Mouse (Mus musculus): ENCODE results near the gene Parva. TPM values are rescaled to one million over a fixed set of nuclear protein-coding genes. Genes with fewer than 3 reads are reported as not detected.
A peak's percentile ranks its signal among the peaks of the same experiment; 100 is the strongest.

Gene Parva
- polyA plus RNA-seq, 1 experiment from 2014 or later, result 21.1 TPM

GRCm38 (mm10) chr7:112604209-112604608 lies 176.9 kb downstream of the Parva start:
- Histone ChIP-seq H3K4me3 (replicated peaks; ENCODE audit: low read length) (no peak overlapping the region), H3K27ac (ENCODE audit: low read length) (peak overlapping the region; percentile 61), H3K9me3 (ENCODE audit: control insufficient read depth, low read length) (no peaks in the 10 kb centered on the region), H3K9ac (replicated peaks; ENCODE audit: low read depth, low read length) (no peak overlapping the region), H3K4me1 (replicated peaks; ENCODE audit: control insufficient read depth, insufficient read depth, low read length) (peaks cover 21% of the 10 kb centered on the region), H3K27me3 (replicated peaks; ENCODE audit: control insufficient read depth, insufficient read depth, low read length) (no peaks in the 10 kb centered on the region), H3K36me3 (ENCODE audit: control insufficient read depth, insufficient read depth) (no peaks in the 10 kb centered on the region), H3K4me2 (ENCODE audit: low read length) (no peak overlapping the region)
- ATAC-seq, result peak; percentile 90
- 14% methylated on average over 8 of the region's 8 CpGs for WGBS

GRCm38 (mm10) chr7:112614046-112614790 lies 186.9 kb downstream of the Parva start:
- H3K4me3 ChIP-seq (replicated peaks; ENCODE audit: low read length), result no peak overlapping the region
- WGBS, result 92% methylated on average over 3 of the region's 3 CpGs
- H3K4me2 ChIP-seq (ENCODE audit: low read length), result no peak overlapping the region
- no peaks in the 10 kb centered on the region for H3K27me3 ChIP-seq (replicated peaks; ENCODE audit: control insufficient read depth, insufficient read depth, low read length)
- no peak overlapping the region for H3K9ac ChIP-seq (replicated peaks; ENCODE audit: low read depth, low read length)
- H3K9me3 ChIP-seq (ENCODE audit: control insufficient read depth, low read length), result no peaks in the 10 kb centered on the region
- H3K36me3 ChIP-seq (ENCODE audit: control insufficient read depth, insufficient read depth), result no peaks in the 10 kb centered on the region
- H3K27ac ChIP-seq (ENCODE audit: low read length), result no peak overlapping the region
- ATAC-seq, result no peak
- H3K4me1 ChIP-seq (replicated peaks; ENCODE audit: control insufficient read depth, insufficient read depth, low read length), result no peaks in the 10 kb centered on the region

GRCm38 (mm10) chr7:112614791-112615668 lies 187.7 kb downstream of the Parva start:
- no peak overlapping the region for H3K4me2 ChIP-seq (ENCODE audit: low read length)
- H3K9ac ChIP-seq (replicated peaks; ENCODE audit: low read depth, low read length), result no peak overlapping the region
- no peaks in the 10 kb centered on the region for H3K4me1 ChIP-seq (replicated peaks; ENCODE audit: control insufficient read depth, insufficient read depth, low read length)
- no peaks in the 10 kb centered on the region for H3K9me3 ChIP-seq (ENCODE audit: control insufficient read depth, low read length)
- no peaks in the 10 kb centered on the region for H3K27me3 ChIP-seq (replicated peaks; ENCODE audit: control insufficient read depth, insufficient read depth, low read length)
- no peak overlapping the region for H3K27ac ChIP-seq (ENCODE audit: low read length)
- no peak overlapping the region for H3K4me3 ChIP-seq (replicated peaks; ENCODE audit: low read length)
- H3K36me3 ChIP-seq (ENCODE audit: control insufficient read depth, insufficient read depth), result no peaks in the 10 kb centered on the region
- WGBS, result 70% methylated on average over 10 of the region's 10 CpGs
- ATAC-seq, result no peak

- WGBS, result 60% methylated on average over 22 of the region's 22 CpGs
- Histone ChIP-seq H3K27ac (ENCODE audit: low read length) (0 out of 2 replicates have a peak overlapping the region, but pooled peaks have one; percentile 41), H3K4me2 (ENCODE audit: low read length) (peak overlapping the region; percentile 28; the same call in 1 of the 2 replicates), H3K9me3 (ENCODE audit: control insufficient read depth, low read length) (no peaks in the 10 kb centered on the region), H3K4me1 (replicated peaks; ENCODE audit: control insufficient read depth, insufficient read depth, low read length) (peaks cover 5% of the 10 kb centered on the region; the same call in 1 of the 2 replicates), H3K36me3 (ENCODE audit: control insufficient read depth, insufficient read depth) (no peaks in the 10 kb centered on the region), H3K9ac (replicated peaks; ENCODE audit: low read depth, low read length) (no peak overlapping the region), H3K27me3 (replicated peaks; ENCODE audit: control insufficient read depth, insufficient read depth, low read length) (no peaks in the 10 kb centered on the region), H3K4me3 (replicated peaks; ENCODE audit: low read length) (no peak overlapping the region)
- ATAC-seq, result 0 out of 2 replicates have a peak, but pooled peaks have one; percentile 49
Observed at GRCm38 (mm10) chr7:112620322-112621179, 193.2 kb downstream of the Parva start.

GRCm38 (mm10) chr7:112627481-112627880 lies 200.2 kb downstream of the Parva start:
- no peak overlapping the region for H3K4me2 ChIP-seq (ENCODE audit: low read length)
- H3K9ac ChIP-seq (replicated peaks; ENCODE audit: low read depth, low read length), result no peak overlapping the region
- no peak for ATAC-seq
- H3K4me1 ChIP-seq (replicated peaks; ENCODE audit: control insufficient read depth, insufficient read depth, low read length), result no peaks in the 10 kb centered on the region
- H3K9me3 ChIP-seq (ENCODE audit: control insufficient read depth, low read length), result no peaks in the 10 kb centered on the region
- H3K27ac ChIP-seq (ENCODE audit: low read length), result no peak overlapping the region
- H3K4me3 ChIP-seq (replicated peaks; ENCODE audit: low read length), result no peak overlapping the region
- H3K27me3 ChIP-seq (replicated peaks; ENCODE audit: control insufficient read depth, insufficient read depth, low read length), result no peaks in the 10 kb centered on the region
- no peaks in the 10 kb centered on the region for H3K36me3 ChIP-seq (ENCODE audit: control insufficient read depth, insufficient read depth)
- 73% methylated on average over 4 of the region's 4 CpGs for WGBS

- H3K4me3 ChIP-seq (replicated peaks; ENCODE audit: low read length), result no peak overlapping the region
- H3K36me3 ChIP-seq (ENCODE audit: control insufficient read depth, insufficient read depth), result no peaks in the 10 kb centered on the region
- no peak overlapping the region for H3K9ac ChIP-seq (replicated peaks; ENCODE audit: low read depth, low read length)
- peaks cover 2% of the 10 kb centered on the region; the same call in 1 of the 2 replicates for H3K9me3 ChIP-seq (ENCODE audit: control insufficient read depth, low read length)
- no peak for ATAC-seq
- no peaks in the 10 kb centered on the region for H3K27me3 ChIP-seq (replicated peaks; ENCODE audit: control insufficient read depth, insufficient read depth, low read length)
- H3K4me2 ChIP-seq (ENCODE audit: low read length), result no peak overlapping the region
- no peaks in the 10 kb centered on the region for H3K4me1 ChIP-seq (replicated peaks; ENCODE audit: control insufficient read depth, insufficient read depth, low read length)
- H3K27ac ChIP-seq (ENCODE audit: low read length), result no peak overlapping the region
- 90% methylated on average over 10 of the region's 10 CpGs for WGBS
Observed at GRCm38 (mm10) chr7:112634505-112635213, 207.4 kb downstream of the Parva start.

- Histone ChIP-seq H3K27me3 (replicated peaks; ENCODE audit: control insufficient read depth, insufficient read depth, low read length) (no peaks in the 10 kb centered on the region), H3K4me2 (ENCODE audit: low read length) (no peak overlapping the region), H3K9me3 (ENCODE audit: control insufficient read depth, low read length) (peaks cover 2% of the 10 kb centered on the region; the same call in 1 of the 2 replicates), H3K4me3 (replicated peaks; ENCODE audit: low read length) (no peak overlapping the region), H3K9ac (replicated peaks; ENCODE audit: low read depth, low read length) (no peak overlapping the region), H3K27ac (ENCODE audit: low read length) (no peak overlapping the region), H3K36me3 (ENCODE audit: control insufficient read depth, insufficient read depth) (no peaks in the 10 kb centered on the region), H3K4me1 (replicated peaks; ENCODE audit: control insufficient read depth, insufficient read depth, low read length) (no peaks in the 10 kb centered on the region)
- ATAC-seq, result no peak
- 97% methylated on average over 2 of the region's 2 CpGs for WGBS
Observed at GRCm38 (mm10) chr7:112635936-112636335, 208.6 kb downstream of the Parva start.
